Mouse (Mus musculus) ES-Bruce4 (cell line): ENCODE measurements at regions not wholly inside any gene's neighbourhood (a gene's known extent, or its start where the extent isn't known, plus 50 kb on each side); places are given as distances from the start of the nearest gene placed in this dataset.

Experiments
- CTCF ChIP-seq: IDR thresholded peaks from one replicate; pipeline ENCODE4 v1.8.1; 2011; ENCODE audit warnings: low read depth, low read length
- EP300 ChIP-seq: IDR thresholded peaks from 2 replicates; pipeline ENCODE4 v1.6.1; 2011; ENCODE audit warnings: low read depth, low read length; ENCODE audit not compliant: insufficient read depth
- POLR2A ChIP-seq: IDR thresholded peaks from one replicate; pipeline ENCODE4 v1.8.1; 2011; ENCODE audit warnings: low read length; ENCODE audit not compliant: insufficient read depth

DNA sequence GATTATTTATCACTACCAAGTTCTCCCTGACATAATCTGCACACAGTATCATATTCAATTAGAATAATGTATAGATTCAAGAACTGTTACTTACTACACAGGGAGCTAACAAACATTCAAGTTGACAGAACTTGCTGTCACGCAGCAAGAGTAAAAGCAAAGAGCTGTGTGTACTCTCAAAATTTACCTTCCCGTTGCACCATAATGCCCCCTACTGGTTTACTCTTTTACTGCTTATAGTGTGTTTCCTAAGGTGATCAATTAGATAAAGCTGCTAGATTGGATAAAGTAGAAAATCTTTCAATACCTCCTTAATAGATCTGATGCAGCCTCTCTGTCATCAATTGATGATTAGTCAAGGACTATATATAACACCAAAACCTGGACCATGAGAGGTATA is 132.1 kb downstream of the Olfr1505 start:
- TF ChIP-seq POLR2A (no peak), EP300 (no peak), CTCF (no peak)
